In genomic region chr2:133385297-133385696, GRCm38 (mm10) we compare ENCODE assay signal across 17 mouse cellular contexts.
"Had no signal": no experiment of that assay in that cellular context is flagged by ENCODE, and none has a peak within 500 bp of the region (broad histone marks: within the 10 kb centered on the region; RNA-seq: fewer than 3 reads in every experiment).

No protein-coding gene starts in this region.

- ATAC-seq: liver, embryonic 12.5 days; liver, postnatal 0 days; lung, postnatal 0 days; midbrain, embryonic 13.5 days; midbrain, embryonic 15.5 days; midbrain, embryonic 16.5 days had no signal

- DNase-seq: left cerebral cortex, postnatal 4 days; liver; liver, embryonic 13.5 days; liver, postnatal 0 days; lung, adult 18-20 months; lung, adult 2 months; lung, embryonic 14.5 days; lung, postnatal 10 days; lung, postnatal 14 days; lung, postnatal 36 days; lung, postnatal 4 days; midbrain, embryonic 14.5 days had no signal
